Mouse (Mus musculus) hematopoietic stem cell, adult 5-6 weeks (primary cell): ENCODE data around the gene Nrxn1. TPM values are rescaled to one million over a fixed set of nuclear protein-coding genes. Genes with fewer than 3 reads are reported as not detected.

Source experiments
- ATAC-seq, 2 experiments: fragments of 125-278 bp in 1 of 2; replicated peaks in 1 of 2; 2 replicates each; pipeline ENCODE4 v1.8.0; 2016 to 2017; ENCODE audit warnings: inconsistent platforms in 2 of 2, mild to moderate bottlenecking in 2 of 2, moderate number of reproducible peaks in 2 of 2, low read depth in 1 of 2, moderate TSS enrichment in 1 of 2; ENCODE audit not compliant: low FRiP score in 2 of 2, poor library complexity in 2 of 2, severe bottlenecking in 2 of 2, insufficient read depth in 1 of 2, low TSS enrichment in 1 of 2
- total RNA-seq: library from RNA; stranded (forward); fragments of 172-1452, 232-1000 nt; gene quantifications from 2 replicates; pipeline ENCODE4 v1.2.3, GENCODE M21; 2017

Gene Nrxn1
- total RNA-seq, 1 experiment from 2014 or later, result 51.8 TPM

GRCm38 (mm10) chr17:90787121-90787788 lies 305.6 kb downstream of the Nrxn1 start:
- no peak for ATAC-seq

GRCm38 (mm10) chr17:90780481-90780880 lies 312.4 kb downstream of the Nrxn1 start:
- no peak for ATAC-seq

GRCm38 (mm10) chr17:90775397-90775796 lies 317.5 kb downstream of the Nrxn1 start:
- ATAC-seq, result no peak

- ATAC-seq, result no peak
Measured at GRCm38 (mm10) chr17:90773233-90773632, 319.6 kb downstream of the Nrxn1 start.

GRCm38 (mm10) chr17:90768216-90768615 lies 324.7 kb downstream of the Nrxn1 start:
- no peak for ATAC-seq

GRCm38 (mm10) chr17:90727124-90727523 lies 365.7 kb downstream of the Nrxn1 start:
- ATAC-seq, result no peak

GRCm38 (mm10) chr17:90704773-90705172 lies 388.1 kb downstream of the Nrxn1 start:
- ATAC-seq, result no peak

- peak; percentile 62 to 70 for ATAC-seq
Measured at GRCm38 (mm10) chr17:90702626-90703025, 390.2 kb downstream of the Nrxn1 start.

DNA sequence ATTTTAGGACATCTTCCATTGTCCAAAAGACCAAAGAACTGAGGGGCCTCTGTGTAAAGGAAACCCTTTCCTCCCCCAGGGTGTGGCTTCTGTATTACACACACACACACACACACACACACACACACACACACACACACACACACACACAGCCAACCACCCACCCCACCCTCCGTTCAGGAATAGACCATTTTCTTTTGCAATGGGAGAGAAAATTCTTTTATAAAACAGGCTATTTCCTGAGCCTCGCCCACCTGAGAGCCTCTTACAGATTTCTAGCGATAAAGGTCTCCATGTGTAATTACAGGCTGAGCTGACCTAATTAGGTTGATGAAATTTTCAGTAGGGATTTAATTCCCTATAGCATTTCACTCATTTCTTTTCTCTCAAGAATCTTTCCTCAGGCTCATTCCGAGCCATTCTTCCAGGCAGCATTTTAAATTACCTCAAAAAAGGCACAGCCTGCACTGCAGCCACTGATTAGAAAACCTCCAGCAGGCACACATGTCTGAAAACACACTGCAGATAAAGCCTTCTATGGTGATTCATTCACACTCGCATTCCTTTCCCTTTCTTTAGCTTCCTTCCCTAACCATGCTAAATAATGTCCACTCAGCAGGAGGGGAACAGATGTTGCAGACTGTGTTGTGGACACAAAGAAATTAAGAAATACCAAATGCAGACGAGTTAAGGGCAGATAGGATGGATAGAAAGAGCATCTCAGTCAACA lies 396.6 kb downstream of the Nrxn1 start:
- no peak for ATAC-seq

DNA sequence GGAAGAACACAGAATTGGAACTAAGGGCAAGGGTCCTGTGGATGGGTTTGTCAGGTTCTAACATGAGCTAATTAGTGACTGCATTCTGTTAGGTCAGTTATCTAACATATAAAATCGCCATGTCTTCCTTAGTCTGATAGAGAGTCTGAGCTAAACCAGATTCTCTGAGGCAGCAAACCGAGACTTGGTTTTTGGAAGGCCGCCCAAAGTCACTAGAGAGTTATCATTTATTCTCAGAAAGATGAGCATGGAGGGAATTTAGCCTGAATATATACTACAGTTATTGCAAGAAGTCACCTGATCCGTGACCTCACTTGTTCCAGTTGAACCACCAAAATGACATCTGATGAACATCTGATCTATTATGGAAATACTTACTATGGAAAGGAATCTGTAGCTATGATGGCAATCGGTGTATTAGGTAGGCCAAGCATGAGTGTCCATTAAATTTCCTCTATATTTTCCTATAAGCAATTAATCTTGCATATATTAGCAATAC lies 397.7 kb downstream of the Nrxn1 start:
- no peak for ATAC-seq

GRCm38 (mm10) chr17:90684172-90684571 lies 408.7 kb downstream of the Nrxn1 start:
- no peak for ATAC-seq

DNA sequence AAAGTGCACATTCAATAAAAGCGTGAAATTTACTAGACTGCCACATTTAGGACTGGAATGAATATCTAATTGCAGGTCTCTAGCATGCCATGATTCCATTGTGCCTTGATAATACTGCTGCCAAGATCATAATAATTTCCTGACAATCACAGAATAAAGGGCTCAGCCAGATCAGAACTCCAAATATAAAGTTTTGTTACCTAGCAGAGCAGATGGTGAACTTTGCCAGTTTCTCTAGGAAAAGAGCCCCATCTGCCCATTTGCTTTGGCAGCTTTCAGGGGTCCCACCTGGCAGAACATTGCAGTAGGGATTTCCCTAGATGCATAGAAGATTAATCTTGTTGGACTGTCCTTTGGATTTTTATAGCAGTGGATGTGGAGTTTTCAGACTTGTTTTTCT lies 411.9 kb downstream of the Nrxn1 start:
- ATAC-seq, result no peak

DNA sequence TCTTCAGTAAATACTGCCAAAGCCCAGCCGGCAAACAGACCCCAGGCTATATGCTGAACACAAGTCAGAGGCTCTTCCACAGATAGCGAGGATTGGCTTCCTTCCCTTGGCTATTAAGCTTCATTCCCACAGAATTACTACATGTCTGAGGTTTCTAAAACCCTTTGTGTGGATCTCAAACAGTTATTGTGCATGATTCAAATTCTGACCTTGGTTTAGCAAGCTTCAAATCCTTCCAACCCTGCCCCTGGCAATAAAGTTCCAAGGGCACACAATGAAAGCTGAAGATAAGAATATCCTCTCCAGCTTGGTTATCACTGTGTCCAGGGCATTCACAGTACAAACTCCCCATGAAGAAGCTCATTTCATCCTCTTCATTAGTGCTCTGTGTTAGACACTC lies 416.2 kb downstream of the Nrxn1 start:
- no peak for ATAC-seq

GRCm38 (mm10) chr17:90662318-90662717 lies 430.6 kb downstream of the Nrxn1 start:
- no peak for ATAC-seq

GRCm38 (mm10) chr17:90654506-90654905 lies 438.4 kb downstream of the Nrxn1 start:
- ATAC-seq, result no peak

DNA sequence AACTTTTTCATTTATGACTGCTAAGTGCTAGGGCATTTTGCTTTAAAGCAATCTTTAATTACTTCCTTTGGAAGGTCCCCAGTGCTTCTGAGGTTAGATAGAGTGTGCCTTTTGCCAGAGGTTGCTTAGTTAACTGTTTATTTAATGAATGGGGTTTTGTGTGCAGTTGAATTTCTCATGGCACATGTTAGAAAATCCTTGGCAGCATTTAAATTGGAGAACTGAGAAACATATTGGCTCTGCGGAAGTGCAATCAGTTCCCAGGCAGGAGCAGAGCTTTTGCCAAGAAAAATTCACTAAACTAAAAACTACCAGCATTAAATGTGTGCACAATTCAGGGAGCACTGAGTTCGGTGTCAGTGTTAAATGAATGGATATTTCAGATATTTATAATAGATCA lies 439.5 kb downstream of the Nrxn1 start:
- no peak for ATAC-seq

DNA sequence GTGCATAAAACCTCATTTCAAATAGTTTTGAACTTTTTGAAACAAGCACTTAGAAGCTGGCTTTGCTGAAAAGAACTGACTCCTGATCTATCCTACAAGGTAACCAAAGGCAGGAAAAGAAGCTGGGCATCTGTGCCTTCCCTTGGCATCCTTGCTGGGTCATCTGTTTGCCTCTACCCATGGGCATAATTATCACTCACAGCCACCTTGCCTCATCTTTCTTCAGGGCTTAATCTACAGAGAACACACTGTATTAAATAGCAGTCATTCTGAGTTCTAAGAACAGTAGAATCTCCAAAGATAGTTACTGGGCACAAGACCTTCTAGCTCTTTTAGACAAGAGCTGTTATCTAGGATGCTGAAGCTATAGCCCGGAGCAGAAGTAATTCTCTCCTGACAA lies 442.6 kb downstream of the Nrxn1 start:
- ATAC-seq, result no peak

- ATAC-seq, result peak; percentile 48 to 67; a peak in 3 of 4 replicates
Measured at GRCm38 (mm10) chr17:90638970-90639524, 453.8 kb downstream of the Nrxn1 start.
